Mouse (Mus musculus) stomach, embryonic 14.5 days (tissue): ENCODE results near the gene Rph3al. TPM values are rescaled to one million over a fixed set of nuclear protein-coding genes. Genes with fewer than 3 reads are reported as not detected.

Experiments
- ATAC-seq: fragments of 200-750 bp; cut with Nextera tagmentation; 2 replicates; pipeline ENCODE4 v1.8.0; 2017; ENCODE audit warnings: low read depth, moderate TSS enrichment; ENCODE audit not compliant: insufficient number of reproducible peaks, insufficient read depth, low FRiP score
- H3K27ac ChIP-seq: fragments of 300-500 bp; sonication (generic); 2 replicates; pipeline ENCODE4 v1.5.1; 2014; ENCODE audit warnings: mild to moderate bottlenecking, low read length, moderate library complexity, mixed read lengths
- H3K27me3 ChIP-seq: fragments of 300-500 bp; sonication (generic); 2 replicates; pipeline ENCODE4 v1.6.1; 2014; ENCODE audit warnings: low read length, control low read depth, mixed read lengths; ENCODE audit not compliant: control insufficient read depth, insufficient read depth
- H3K36me3 ChIP-seq: fragments of 300-500 bp; sonication (generic); 2 replicates; pipeline ENCODE4 v1.6.1; 2014; ENCODE audit warnings: mild to moderate bottlenecking, control low read depth, low read length, moderate library complexity, mixed read lengths; ENCODE audit not compliant: control insufficient read depth, insufficient read depth
- H3K4me1 ChIP-seq: fragments of 300-500 bp; sonication (generic); 2 replicates; pipeline ENCODE4 v1.6.1; 2014; ENCODE audit warnings: low read length, control low read depth, mixed read lengths; ENCODE audit not compliant: control insufficient read depth, insufficient read depth
- H3K4me2 ChIP-seq: fragments of 300-500 bp; sonication (generic); replicated peaks from 2 replicates; pipeline ENCODE4 v1.6.1; 2014; ENCODE audit warnings: low read depth, low read length, control low read depth
- H3K4me3 ChIP-seq: fragments of 300-500 bp; sonication (generic); 2 replicates; pipeline ENCODE4 v1.5.1; 2014; ENCODE audit warnings: low read depth, low read length, control low read depth
- H3K9ac ChIP-seq: fragments of 300-500 bp; sonication (generic); replicated peaks from 2 replicates; pipeline ENCODE4 v1.6.1; 2014; ENCODE audit warnings: low read depth, mild to moderate bottlenecking, control low read depth, low read length, moderate library complexity, mixed read lengths
- H3K9me3 ChIP-seq: fragments of 300-500 bp; sonication (generic); 2 replicates; pipeline ENCODE4 v1.6.1; 2016; ENCODE audit warnings: low read depth, low read length, control low read depth; ENCODE audit not compliant: control insufficient read depth
- WGBS: fragments of 180-500 bp; shearing (Covaris S2); extraction: QIAGEN DNeasy Blood & Tissue Kit; methylation state at CpG from one replicate; pipeline ENCODE4 v1.1.7; 2014; 5-methylcytosine and 5-hydroxymethylcytosine counted together
- polyA plus RNA-seq: library from polyadenylated mRNA; unstranded; fragments of >200 nt; fragmentation: Nextera tagmentation; extraction: Ambion mirVana; gene quantifications from 2 replicates; pipeline ENCODE4 v1.2.1, GENCODE M21; 2014

Rph3al gene
- polyA plus RNA-seq, 1 experiment from 2014 or later = 10.6 TPM

DNA sequence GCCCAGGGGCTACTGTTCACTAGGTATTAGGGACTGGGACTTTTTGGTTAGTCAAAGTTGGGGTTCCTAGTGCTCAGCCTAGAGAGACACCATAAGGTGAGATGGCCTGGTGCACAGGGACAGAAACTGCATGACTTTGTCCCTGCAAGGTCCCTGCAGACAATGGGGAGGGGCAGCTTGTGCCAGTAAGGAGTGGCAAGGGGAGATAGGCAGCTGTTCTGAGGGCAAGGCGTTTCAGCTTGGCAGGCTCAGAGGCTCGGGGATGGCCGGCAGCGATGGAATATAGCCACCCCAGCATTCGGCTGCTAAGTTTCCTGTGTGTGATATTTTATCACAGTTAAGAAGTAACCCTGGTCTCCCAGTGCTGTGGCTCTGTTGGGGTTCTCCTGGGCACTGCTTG is 154.4 kb downstream of the Rph3al start:
- Histone ChIP-seq H3K4me2 (no peak overlapping the region), H3K9ac (no peak overlapping the region), H3K9me3 (no peaks in the 10 kb centered on the region), H3K4me1 (no peaks in the 10 kb centered on the region), H3K4me3 (no peak overlapping the region), H3K27ac (no peak overlapping the region), H3K27me3 (no peaks in the 10 kb centered on the region), H3K36me3 (no peaks in the 10 kb centered on the region)
- WGBS = 82% methylated on average over 5 of the region's 5 CpGs
- ATAC-seq = no peak

- Histone ChIP-seq H3K27ac (no peak overlapping the region), H3K9ac (no peak overlapping the region)
- peak; percentile 77 for ATAC-seq
These were observed 156.3 kb downstream of the Rph3al start for GRCm38 (mm10) chr11:75781919-75782318.

More at GRCm38 (mm10) chr11:75781919-75782318, 156.3 kb downstream of the Rph3al start:
- no peaks in the 10 kb centered on the region for H3K27me3 ChIP-seq
- H3K4me2 ChIP-seq = no peak overlapping the region
- H3K9me3 ChIP-seq = no peaks in the 10 kb centered on the region
- no peaks in the 10 kb centered on the region for H3K36me3 ChIP-seq
- no peak overlapping the region for H3K4me3 ChIP-seq
- no peaks in the 10 kb centered on the region for H3K4me1 ChIP-seq
- WGBS = 17% methylated on average over 6 of the region's 6 CpGs

Other genes with a start within 250 kb of the Rph3al start
- 887 and 916 TPM in 2 replicates for gene Ywhae, start 205.6 kb downstream of the Rph3al start, polyA plus RNA-seq
- 2.5 and 2.6 TPM in 2 replicates for gene Doc2b, start 142.4 kb downstream of the Rph3al start, polyA plus RNA-seq
- gene 1700016K19Rik, start 61.5 kb upstream of the Rph3al start, polyA plus RNA-seq = 3.2 and 4.2 TPM in 2 replicates
- gene Rflnb, start 89.4 kb upstream of the Rph3al start, polyA plus RNA-seq = 42.8 and 44.5 TPM in 2 replicates
- 39.2 and 41.7 TPM in 2 replicates for gene Vps53, start 241.2 kb upstream of the Rph3al start, polyA plus RNA-seq
- gene Fam57a, start 241.2 kb upstream of the Rph3al start, polyA plus RNA-seq = 73.3 and 80.6 TPM in 2 replicates